In the genomic region with DNA sequence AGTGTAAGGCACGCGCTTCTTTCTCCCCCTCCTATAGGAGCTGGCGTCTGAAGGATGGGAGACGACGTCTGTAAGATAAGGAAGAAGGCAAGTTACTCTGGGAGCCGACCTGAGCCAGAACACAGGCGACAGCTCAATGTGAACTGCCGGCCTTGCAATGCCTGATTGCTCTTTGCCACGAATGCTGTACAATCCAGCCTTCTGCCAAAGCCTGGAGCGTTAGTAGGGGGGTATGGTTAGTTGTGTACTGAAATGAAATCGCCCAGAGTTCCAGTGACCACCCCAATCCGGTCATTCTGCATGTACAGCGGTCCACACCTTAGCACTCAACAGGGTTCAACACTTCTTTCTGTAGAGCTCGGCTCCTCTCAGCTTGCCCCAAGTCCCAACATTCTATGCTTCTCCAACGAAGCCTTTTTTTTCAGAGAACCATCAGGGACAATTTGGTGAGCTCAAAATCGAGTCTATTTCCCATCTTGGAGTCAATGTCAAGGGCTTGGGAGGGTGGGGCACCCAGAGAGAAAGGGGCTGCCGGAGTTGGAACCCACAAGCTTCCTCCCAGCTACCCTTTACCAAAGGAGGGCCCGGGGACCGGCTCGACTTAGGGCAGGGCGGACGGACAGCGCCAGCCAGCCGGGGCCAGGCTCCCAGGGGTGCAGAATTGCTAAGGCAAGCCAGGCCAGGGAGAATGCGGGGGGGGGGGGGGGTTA, we compare ENCODE assay signal across 16 mouse cellular contexts. TPM values are rescaled to one million over a fixed set of nuclear protein-coding genes. Genes with fewer than 3 reads are reported as not detected.
DNase-seq lines count a peak whose midpoint lies in the region; ATAC-seq and TF ChIP-seq lines count a peak whose summit lies in the region.
"Had no signal": no experiment of that assay in that cellular context is flagged by ENCODE, and none has a peak within 500 bp of the region (broad histone marks: within the 10 kb centered on the region; RNA-seq: fewer than 3 reads in every experiment).

No protein-coding gene starts in this region.

- no peak for TF ChIP-seq EP300 in ES-Bruce4 (IDR thresholded peaks at IDR 0.05; ENCODE audit: insufficient read depth, low read depth, low read length)

- no peaks in the 10 kb centered on the region for H3K36me3 ChIP-seq in kidney, embryonic 14.5 days (ENCODE audit: control insufficient read depth, insufficient read depth, low read length)
- no peaks in the 10 kb centered on the region for H3K36me3 ChIP-seq in kidney, adult 2 months (ENCODE audit: control insufficient read depth, insufficient read depth, low read length)
- no peaks in the 10 kb centered on the region for H3K36me3 ChIP-seq in ES-Bruce4 (ENCODE audit: control insufficient read depth, insufficient read depth, low read length, poor library complexity, severe bottlenecking)
- H3K36me3 ChIP-seq in limb, embryonic 14.5 days (ENCODE audit: control insufficient read depth, insufficient read depth, low read length), result peaks cover 10% of the 10 kb centered on the region; the same call in 1 of the 2 replicates
- H3K36me3 ChIP-seq: embryonic facial prominence, embryonic 15.5 days had no signal

- no peak overlapping the region for H3K4me2 ChIP-seq in kidney, embryonic 14.5 days (replicated peaks; ENCODE audit: low read depth, low read length)
- H3K4me2 ChIP-seq in limb, embryonic 14.5 days (replicated peaks; ENCODE audit: low read depth, low read length, severe bottlenecking), result peak overlapping the region; percentile 96

- no peak for TF ChIP-seq CTCF in kidney, adult 2 months (conservative IDR thresholded peaks at IDR 0.05; ENCODE audit: insufficient read depth, insufficient read length, low read depth, low read length)
- no peak for TF ChIP-seq CTCF in ES-Bruce4 (IDR thresholded peaks at IDR 0.05; ENCODE audit: low read depth, low read length)

- no peak for ATAC-seq in kidney, embryonic 14.5 days (ENCODE audit: low FRiP score, low TSS enrichment)
- ATAC-seq in limb, embryonic 14.5 days (ENCODE audit: low FRiP score, low read depth), result no peak
- ATAC-seq: hindbrain, postnatal 0 days had no signal

- no peak overlapping the region for H3K27ac ChIP-seq in kidney, embryonic 14.5 days (ENCODE audit: low read depth, low read length)
- no peak overlapping the region for H3K27ac ChIP-seq in kidney, adult 2 months (ENCODE audit: insufficient read depth, low read depth, low read length)
- H3K27ac ChIP-seq in ES-Bruce4 (ENCODE audit: insufficient read depth, low read length), result no peak overlapping the region
- peak overlapping the region; percentile 95 for H3K27ac ChIP-seq in limb, embryonic 14.5 days (replicated peaks; ENCODE audit: low read depth, low read length)
- H3K27ac ChIP-seq: embryonic facial prominence, embryonic 15.5 days; hindbrain, postnatal 0 days had no signal

- H3K9me3 ChIP-seq in kidney, embryonic 14.5 days (ENCODE audit: control insufficient read depth, low read length), result no peaks in the 10 kb centered on the region
- H3K9me3 ChIP-seq in ES-Bruce4 (replicated peaks; ENCODE audit: control insufficient read depth, insufficient read depth, low read length, poor library complexity, severe bottlenecking), result no peaks in the 10 kb centered on the region
- no peaks in the 10 kb centered on the region for H3K9me3 ChIP-seq in limb, embryonic 14.5 days (ENCODE audit: control insufficient read depth, low read length)
- H3K9me3 ChIP-seq: embryonic facial prominence, embryonic 15.5 days had no signal

- no peak for DNase-seq in kidney, adult 2 months
- peak; percentile 62 for DNase-seq in ZHBTc4 (ENCODE audit: low read depth, low spot score)
- no peak for DNase-seq in limb, embryonic 14.5 days (ENCODE audit: low spot score)
- DNase-seq in cerebellum, adult 11 months, result no peak
- DNase-seq in cerebellum, adult 9-11 months, result no peak
- DNase-seq in gastrocnemius, postnatal 14 days, result no peak
- DNase-seq: adrenal gland, adult 2 months; cerebellum, adult 2 months; thymus, postnatal 25 days had no signal

- no peak overlapping the region for H3K9ac ChIP-seq in kidney, embryonic 14.5 days (ENCODE audit: low read depth, low read length)
- H3K9ac ChIP-seq in ES-Bruce4 (ENCODE audit: low read depth, poor library complexity, severe bottlenecking), result peak overlapping the region; percentile 85
- H3K9ac ChIP-seq in limb, embryonic 14.5 days (ENCODE audit: low read depth, low read length, severe bottlenecking), result peak overlapping the region; percentile 99
- H3K9ac ChIP-seq: embryonic facial prominence, embryonic 15.5 days had no signal

- intact Hi-C loops in gastrocnemius, postnatal 14 days (cut with DNase I; ENCODE audit: low total_unique reads), result loop anchor here (5.0 to 10.0 kb wide), 2 partner anchors 576 to 658 kb away; no protein-coding TSS in a partner anchor

- WGBS in kidney, embryonic 14.5 days, result under 1% methylated on average over 24 of the region's 25 CpGs
- whole genome bisulfite sequencing in kidney, adult 2 months, result 5% methylated on average over 25 of the region's 25 CpGs
- WGBS in limb, embryonic 14.5 days, result 1% methylated on average over 24 of the region's 25 CpGs

- peaks cover 4% of the 10 kb centered on the region; the same call in 1 of the 2 replicates for H3K4me1 ChIP-seq in kidney, embryonic 14.5 days (ENCODE audit: control insufficient read depth, insufficient read depth, low read length)
- no peaks in the 10 kb centered on the region for H3K4me1 ChIP-seq in kidney, adult 2 months (ENCODE audit: control insufficient read depth, insufficient read depth, low read length)
- H3K4me1 ChIP-seq in ES-Bruce4 (ENCODE audit: control insufficient read depth, insufficient read depth, low read length), result no peaks in the 10 kb centered on the region
- H3K4me1 ChIP-seq in limb, embryonic 14.5 days (ENCODE audit: control insufficient read depth, insufficient read depth, low read length), result 0 out of 2 replicates have a peak, but pooled peaks cover 2% of the 10 kb centered on the region

- peak overlapping the region; percentile 39; the same call in 1 of the 2 replicates for H3K4me3 ChIP-seq in kidney, embryonic 14.5 days (ENCODE audit: low read length)
- no peak overlapping the region for H3K4me3 ChIP-seq in kidney, adult 2 months (ENCODE audit: insufficient read depth, low read depth, low read length)
- H3K4me3 ChIP-seq in ES-Bruce4 (ENCODE audit: low read depth, low read length), result no peak overlapping the region
- H3K4me3 ChIP-seq in limb, embryonic 14.5 days (replicated peaks; ENCODE audit: low read length), result peak overlapping the region; percentile 76

- H3K27me3 ChIP-seq in kidney, embryonic 14.5 days (ENCODE audit: control insufficient read depth, insufficient read depth, low read length), result peaks cover 78% of the 10 kb centered on the region
- peaks cover 25% of the 10 kb centered on the region for H3K27me3 ChIP-seq in kidney, adult 2 months (replicated peaks; ENCODE audit: control insufficient read depth, insufficient read depth, low read length)
- H3K27me3 ChIP-seq in ES-Bruce4 (ENCODE audit: control insufficient read depth, insufficient read depth, low read length, poor library complexity, severe bottlenecking), result peaks cover 49% of the 10 kb centered on the region
- peaks cover 12% of the 10 kb centered on the region; the same call in 1 of the 2 replicates for H3K27me3 ChIP-seq in limb, embryonic 14.5 days (ENCODE audit: control insufficient read depth, insufficient read depth, low read length)

- no peak for TF ChIP-seq POLR2A in kidney, adult 2 months (IDR thresholded peaks at IDR 0.05; ENCODE audit: low read depth, low read length)
- no peak for TF ChIP-seq POLR2A in ES-Bruce4 (IDR thresholded peaks at IDR 0.05; ENCODE audit: insufficient read depth, low read length)
- TF ChIP-seq POLR2A in limb, embryonic 14.5 days (IDR thresholded peaks at IDR 0.05; ENCODE audit: borderline replicate concordance, extremely low read depth, insufficient read depth, insufficient read length), result no peak; the same call in 1 of the 2 replicates

RNA-seq across cellular contexts. Expression of gene Hoxa13, which starts 1.4 kb away (rescaled TPM):
- not detected in 2 replicates for polyA plus RNA-seq in kidney, embryonic 14.5 days (2014; fragmentation: Nextera tagmentation; extraction: Ambion mirVana)
- not detected in 2 replicates for polyA plus RNA-seq in kidney, adult 2 months (2012; rRNA removed)
- polyA plus RNA-seq in ES-Bruce4 (2011; ENCODE audit: insufficient read depth, insufficient read length, low read depth, missing spikeins), result 0.25 TPM in 1 of 2 replicates, not detected in the other
- 26.0 and 37.6 TPM in 2 replicates for polyA plus RNA-seq in limb, embryonic 14.5 days (2012; rRNA removed)
- 16.0 and 24.1 TPM in 2 replicates for polyA plus RNA-seq in limb, embryonic 14.5 days (2014; fragmentation: Nextera tagmentation; extraction: Ambion mirVana)
- total RNA-seq in gastrocnemius, postnatal 14 days (2021), result 1 to 10 TPM in 1 of 2 experiments, under 1 TPM in 1; 0.24 to 1.7 TPM
- total RNA-seq: adrenal gland, adult 2 months; hindbrain, postnatal 0 days; megakaryocyte-erythroid progenitor cell, adult 5-6 weeks; MEL had no signal
- polyA plus RNA-seq: adrenal gland, adult 2 months; cerebellum, adult 2 months; hindbrain, postnatal 0 days; liver, embryonic 16.5 days had no signal

RNA-seq across cellular contexts. Expression of gene Hoxa11, which starts 13.6 kb away (rescaled TPM):
- polyA plus RNA-seq in kidney, embryonic 14.5 days (2014; fragmentation: Nextera tagmentation; extraction: Ambion mirVana), result 27.6 and 35.6 TPM in 2 replicates
- polyA plus RNA-seq in kidney, adult 2 months (2012; rRNA removed), result 3.7 TPM in 2 replicates
- not detected in 2 replicates for polyA plus RNA-seq in ES-Bruce4 (2011; ENCODE audit: insufficient read depth, insufficient read length, low read depth, missing spikeins)
- polyA plus RNA-seq in limb, embryonic 14.5 days (2012; rRNA removed), result 32.6 and 41.2 TPM in 2 replicates
- polyA plus RNA-seq in limb, embryonic 14.5 days (2014; fragmentation: Nextera tagmentation; extraction: Ambion mirVana), result 31.1 and 39.0 TPM in 2 replicates
- total RNA-seq in gastrocnemius, postnatal 14 days (2021), result 1 to 10 TPM; 1.5 to 4.0 TPM
- total RNA-seq: adrenal gland, adult 2 months; hindbrain, postnatal 0 days; megakaryocyte-erythroid progenitor cell, adult 5-6 weeks; MEL had no signal
- polyA plus RNA-seq: adrenal gland, adult 2 months; cerebellum, adult 2 months; embryonic facial prominence, embryonic 15.5 days; hindbrain, postnatal 0 days; liver, embryonic 16.5 days had no signal

RNA-seq across cellular contexts. Expression of gene Hoxa10, which starts 18.6 kb away (rescaled TPM):
- polyA plus RNA-seq in kidney, embryonic 14.5 days (2014; fragmentation: Nextera tagmentation; extraction: Ambion mirVana), result 177 and 186 TPM in 2 replicates
- 34.0 and 34.4 TPM in 2 replicates for polyA plus RNA-seq in kidney, adult 2 months (2012; rRNA removed)
- not detected in 2 replicates for polyA plus RNA-seq in ES-Bruce4 (2011; ENCODE audit: insufficient read depth, insufficient read length, low read depth, missing spikeins)
- polyA plus RNA-seq in limb, embryonic 14.5 days (2012; rRNA removed), result 111 and 136 TPM in 2 replicates
- polyA plus RNA-seq in limb, embryonic 14.5 days (2014; fragmentation: Nextera tagmentation; extraction: Ambion mirVana), result 117 and 149 TPM in 2 replicates
- 10 to 100 TPM; 16.3 to 22.7 TPM for total RNA-seq in gastrocnemius, postnatal 14 days (2021)
- total RNA-seq: adrenal gland, adult 2 months; hindbrain, postnatal 0 days; megakaryocyte-erythroid progenitor cell, adult 5-6 weeks; MEL had no signal
- polyA plus RNA-seq: adrenal gland, adult 2 months; cerebellum, adult 2 months; embryonic facial prominence, embryonic 15.5 days; hindbrain, postnatal 0 days had no signal

RNA-seq across cellular contexts. Expression of gene Hoxa9, which starts 28.3 kb away (rescaled TPM):
- 58.1 and 67.8 TPM in 2 replicates for polyA plus RNA-seq in kidney, embryonic 14.5 days (2014; fragmentation: Nextera tagmentation; extraction: Ambion mirVana)
- 36.0 and 63.1 TPM in 2 replicates for polyA plus RNA-seq in kidney, adult 2 months (2012; rRNA removed)
- not detected in 2 replicates for polyA plus RNA-seq in ES-Bruce4 (2011; ENCODE audit: insufficient read depth, insufficient read length, low read depth, missing spikeins)
- 107 and 134 TPM in 2 replicates for polyA plus RNA-seq in limb, embryonic 14.5 days (2012; rRNA removed)
- 39.0 and 45.2 TPM in 2 replicates for polyA plus RNA-seq in limb, embryonic 14.5 days (2014; fragmentation: Nextera tagmentation; extraction: Ambion mirVana)
- 1 to 10 TPM; 7.8 to 8.3 TPM for total RNA-seq in gastrocnemius, postnatal 14 days (2021)
- total RNA-seq: MEL had no signal
- polyA plus RNA-seq: cerebellum, adult 2 months; hindbrain, postnatal 0 days had no signal

RNA-seq across cellular contexts. Expression of gene Hoxa7, which starts 37.6 kb away (rescaled TPM):
- 19.1 and 19.6 TPM in 2 replicates for polyA plus RNA-seq in kidney, embryonic 14.5 days (2014; fragmentation: Nextera tagmentation; extraction: Ambion mirVana)
- polyA plus RNA-seq in kidney, adult 2 months (2012; rRNA removed), result 44.1 and 45.9 TPM in 2 replicates
- polyA plus RNA-seq in ES-Bruce4 (2011; ENCODE audit: insufficient read depth, insufficient read length, low read depth, missing spikeins), result 0.65 and 1.4 TPM in 2 replicates
- polyA plus RNA-seq in limb, embryonic 14.5 days (2012; rRNA removed), result 15.8 and 17.0 TPM in 2 replicates
- polyA plus RNA-seq in limb, embryonic 14.5 days (2014; fragmentation: Nextera tagmentation; extraction: Ambion mirVana), result 8.9 and 10.1 TPM in 2 replicates
- total RNA-seq in gastrocnemius, postnatal 14 days (2021), result 1 to 10 TPM; 6.3 to 7.3 TPM
- total RNA-seq: MEL had no signal
- polyA plus RNA-seq: embryonic facial prominence, embryonic 15.5 days had no signal

Comparison
In these comparisons a context has a peak if more than half of its experiments do, and no peak if none do; other contexts are left out.
1. H3K4me3 ChIP-seq: peak in kidney, embryonic 14.5 days (single experiment) and limb, embryonic 14.5 days (single experiment); none in kidney, adult 2 months (single experiment) and ES-Bruce4 (single experiment).
2. RNA of gene Hoxa13, which starts 1.4 kb away (polyA plus RNA-seq): 16.0 to 37.6 TPM in limb, embryonic 14.5 days; 0.25 TPM in ES-Bruce4, not detected in kidney, adult 2 months and not detected in kidney, embryonic 14.5 days; every median in the first group is over 10 times any median in the second.
3. RNA of gene Hoxa10, which starts 18.6 kb away (polyA plus RNA-seq): 177 to 186 TPM in kidney, embryonic 14.5 days, 111 to 149 TPM in limb, embryonic 14.5 days and 34.0 to 34.4 TPM in kidney, adult 2 months; not detected in ES-Bruce4; every median in the first group is over 10 times any median in the second.